Mouse (Mus musculus): Measurements from ENCODE around the gene Gm20696.

GRCm38 (mm10) chr6:99322132-99322904 lies 344.3 kb downstream of the Gm20696 start:
- TF ChIP-seq POLR2A (IDR thresholded peaks at IDR 0.05; ENCODE audit: borderline replicate concordance, insufficient read depth, low read length) (no peak), CTCF (IDR thresholded peaks at IDR 0.05; ENCODE audit: borderline replicate concordance, insufficient read depth, low read depth, low read length) (no peak)

All from cerebellum, adult 2 months (tissue).